Mouse (Mus musculus): Measurements from ENCODE around the gene Kras. TPM values are rescaled to one million over a fixed set of nuclear protein-coding genes. Genes with fewer than 3 reads are reported as not detected.
A peak's percentile ranks its signal among the peaks of the same experiment; 100 is the strongest.

Gene Kras
- 83.4 and 90.0 TPM in 2 replicates for polyA plus RNA-seq (2015; fragmentation: Nextera tagmentation; extraction: Ambion mirVana)

- Histone ChIP-seq H3K4me2 (peak within 1 kb of the TSS; percentile 79), H3K27me3 (no peaks in the 10 kb centered on the region), H3K4me1 (replicated peaks) (peaks cover 26% of the 10 kb centered on the region), H3K4me3 (peak within 1 kb of the TSS; percentile 89), H3K36me3 (peaks cover 3% of the 10 kb centered on the region; the same call in 1 of the 2 replicates), H3K9me3 (no peaks in the 10 kb centered on the region), H3K9ac (peak within 1 kb of the TSS; percentile 95), H3K27ac (peak within 1 kb of the TSS; percentile 94)
- peak; percentile 94 for ATAC-seq (ENCODE audit: low FRiP score)
- under 1% methylated on average over 66 of the region's 83 CpGs for WGBS
Observed at GRCm38 (mm10) chr6:145250185-145250791, at the start of gene Kras. Gene Kras, minus strand, starts transcription at chr6:145250239.

DNA sequence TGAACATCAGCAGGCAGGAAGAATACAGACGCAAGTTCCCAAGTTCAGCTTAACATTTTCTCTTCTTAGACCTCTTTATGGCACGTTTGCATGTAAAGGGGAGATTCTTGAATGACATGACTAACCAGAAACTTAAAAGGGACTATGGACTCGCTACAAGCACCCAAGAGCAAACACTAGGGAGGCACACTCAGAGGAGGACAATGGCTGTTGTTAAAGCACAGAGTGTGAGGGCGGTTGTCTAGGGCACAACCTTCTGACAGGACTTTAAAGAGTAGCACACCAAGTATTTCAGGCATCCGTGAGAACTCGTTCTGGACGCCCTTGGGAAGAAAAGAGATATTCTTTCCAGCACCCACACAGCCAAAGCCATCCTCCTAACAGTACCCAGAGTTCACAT, 47.6 kb upstream of the Kras start:
- Histone ChIP-seq H3K4me1 (replicated peaks) (no peaks in the 10 kb centered on the region; the same call in 1 of the 2 replicates), H3K9me3 (no peaks in the 10 kb centered on the region), H3K4me2 (no peak overlapping the region), H3K4me3 (no peak overlapping the region), H3K9ac (no peak overlapping the region), H3K27ac (no peak overlapping the region), H3K27me3 (no peaks in the 10 kb centered on the region), H3K36me3 (no peaks in the 10 kb centered on the region)
- ATAC-seq (ENCODE audit: low FRiP score), result no peak
- 59% methylated on average over 7 of the region's 7 CpGs for WGBS

DNA sequence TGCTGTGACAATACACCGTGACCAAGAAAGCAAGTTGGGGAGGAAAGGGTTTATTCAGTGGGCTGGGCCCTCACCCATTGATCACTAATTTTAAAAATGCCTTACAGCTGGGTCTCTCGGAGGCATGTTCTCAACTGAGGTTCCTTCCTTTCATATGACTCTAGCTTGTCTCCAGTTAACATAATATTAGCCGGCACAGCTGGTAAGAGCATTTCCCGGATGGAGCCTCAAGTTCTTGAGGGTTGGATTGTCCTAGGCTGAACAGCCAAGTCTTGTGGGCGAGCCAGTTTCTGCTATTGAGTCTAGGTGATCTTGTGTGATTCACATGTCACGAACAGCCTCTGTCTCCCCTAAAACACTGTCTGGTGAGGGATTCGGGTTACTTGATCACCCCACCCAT, 46.9 kb upstream of the Kras start:
- Histone ChIP-seq H3K36me3 (no peaks in the 10 kb centered on the region), H3K4me3 (no peak overlapping the region), H3K27ac (no peak overlapping the region), H3K4me1 (replicated peaks) (no peaks in the 10 kb centered on the region; the same call in 1 of the 2 replicates), H3K9me3 (no peaks in the 10 kb centered on the region), H3K9ac (no peak overlapping the region), H3K4me2 (no peak overlapping the region), H3K27me3 (no peaks in the 10 kb centered on the region)
- ATAC-seq (ENCODE audit: low FRiP score), result no peak
- WGBS, result 86% methylated on average over 7 of the region's 7 CpGs

GRCm38 (mm10) chr6:145295171-145295570, 45.1 kb upstream of the Kras start:
- Histone ChIP-seq H3K9me3 (no peaks in the 10 kb centered on the region), H3K9ac (no peak overlapping the region), H3K4me2 (no peak overlapping the region), H3K4me3 (no peak overlapping the region), H3K36me3 (no peaks in the 10 kb centered on the region), H3K27me3 (no peaks in the 10 kb centered on the region), H3K4me1 (replicated peaks) (no peaks in the 10 kb centered on the region), H3K27ac (no peak overlapping the region)
- ATAC-seq (ENCODE audit: low FRiP score), result no peak
- 81% methylated on average over 11 of the region's 11 CpGs for WGBS

- Histone ChIP-seq H3K4me2 (no peak overlapping the region), H3K4me1 (replicated peaks) (no peaks in the 10 kb centered on the region), H3K27me3 (no peaks in the 10 kb centered on the region), H3K36me3 (no peaks in the 10 kb centered on the region), H3K9me3 (no peaks in the 10 kb centered on the region), H3K9ac (no peak overlapping the region), H3K27ac (no peak overlapping the region), H3K4me3 (no peak overlapping the region)
- 90% methylated on average over 6 of the region's 6 CpGs for WGBS
- ATAC-seq (ENCODE audit: low FRiP score), result no peak
Observed at GRCm38 (mm10) chr6:145293156-145293555, 43.1 kb upstream of the Kras start.

DNA sequence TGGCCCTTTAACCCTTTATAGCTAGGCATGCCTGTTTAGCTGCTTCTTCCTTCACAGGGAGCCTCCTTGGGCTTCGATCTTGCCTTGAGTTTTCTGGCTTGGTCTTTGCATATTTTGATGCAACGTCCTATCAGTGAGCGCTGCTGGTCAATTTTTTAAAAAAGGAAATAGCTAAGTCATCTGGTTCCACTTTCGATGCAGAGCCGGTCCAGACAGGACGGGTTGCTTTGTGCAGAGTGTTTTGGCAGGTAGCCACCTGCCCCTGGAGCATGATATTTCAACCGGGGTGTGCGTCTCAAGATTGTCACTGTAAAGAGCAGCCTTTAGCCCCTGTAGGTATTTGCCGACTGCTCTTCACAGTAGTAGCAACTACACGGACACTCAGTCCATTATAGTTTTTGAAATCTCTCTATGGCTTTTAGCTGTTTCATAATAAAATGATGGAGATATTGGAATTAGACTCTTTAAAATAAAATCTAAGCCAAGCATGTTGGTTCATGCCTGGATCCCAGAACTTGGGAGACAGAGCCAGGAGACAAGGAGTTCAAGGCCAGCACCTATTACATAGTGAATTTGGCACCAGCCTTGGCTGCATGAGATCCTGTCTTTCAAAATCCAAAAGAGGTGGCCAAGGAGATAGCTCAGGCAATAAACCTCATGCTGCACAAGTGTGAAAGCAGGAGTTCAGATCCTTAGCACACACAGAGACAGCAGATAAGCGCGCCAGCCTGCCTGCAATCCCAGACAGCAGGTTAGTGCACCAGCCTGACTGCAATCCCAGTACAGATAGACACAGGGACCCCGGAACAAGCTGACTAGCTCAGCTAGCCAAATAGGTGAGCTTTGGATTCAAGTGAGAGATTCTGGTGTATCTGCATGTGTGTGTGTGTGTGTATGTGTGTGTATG, 41.6 kb upstream of the Kras start:
- no peak overlapping the region for H3K4me2 ChIP-seq
- no peaks in the 10 kb centered on the region for H3K9me3 ChIP-seq
- no peaks in the 10 kb centered on the region for H3K4me1 ChIP-seq (replicated peaks)
- no peak overlapping the region for H3K27ac ChIP-seq
- H3K4me3 ChIP-seq, result no peak overlapping the region
- WGBS, result 85% methylated on average over 13 of the region's 13 CpGs
- no peak for ATAC-seq (ENCODE audit: low FRiP score)
- no peaks in the 10 kb centered on the region for H3K36me3 ChIP-seq
- no peaks in the 10 kb centered on the region for H3K27me3 ChIP-seq
- no peak overlapping the region for H3K9ac ChIP-seq

DNA sequence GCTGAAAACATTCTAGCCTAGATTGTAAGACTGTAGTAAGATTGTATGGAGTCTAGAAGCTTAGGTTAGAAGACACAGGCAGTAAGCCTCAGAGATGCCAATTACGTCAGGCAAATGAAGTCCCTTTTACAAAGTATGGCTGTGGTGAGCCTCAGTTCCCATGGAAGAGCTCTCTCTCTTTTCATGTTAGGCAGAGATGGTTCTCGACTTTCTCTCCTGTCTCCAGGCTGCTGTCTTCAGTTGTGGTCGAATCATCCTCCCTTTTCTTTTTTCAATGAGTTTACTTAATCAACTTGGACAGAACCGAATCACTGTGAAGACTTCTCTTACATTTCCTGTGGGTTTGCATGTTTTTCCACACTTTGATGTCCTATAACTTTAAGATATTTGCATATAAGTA, 35.6 kb upstream of the Kras start:
- no peaks in the 10 kb centered on the region for H3K4me1 ChIP-seq (replicated peaks)
- H3K9ac ChIP-seq, result no peak overlapping the region
- H3K4me3 ChIP-seq, result no peak overlapping the region
- WGBS, result 88% methylated on average over 4 of the region's 4 CpGs
- no peaks in the 10 kb centered on the region for H3K27me3 ChIP-seq
- H3K9me3 ChIP-seq, result no peaks in the 10 kb centered on the region
- H3K4me2 ChIP-seq, result no peak overlapping the region
- H3K27ac ChIP-seq, result no peak overlapping the region
- ATAC-seq (ENCODE audit: low FRiP score), result no peak
- no peaks in the 10 kb centered on the region for H3K36me3 ChIP-seq

DNA sequence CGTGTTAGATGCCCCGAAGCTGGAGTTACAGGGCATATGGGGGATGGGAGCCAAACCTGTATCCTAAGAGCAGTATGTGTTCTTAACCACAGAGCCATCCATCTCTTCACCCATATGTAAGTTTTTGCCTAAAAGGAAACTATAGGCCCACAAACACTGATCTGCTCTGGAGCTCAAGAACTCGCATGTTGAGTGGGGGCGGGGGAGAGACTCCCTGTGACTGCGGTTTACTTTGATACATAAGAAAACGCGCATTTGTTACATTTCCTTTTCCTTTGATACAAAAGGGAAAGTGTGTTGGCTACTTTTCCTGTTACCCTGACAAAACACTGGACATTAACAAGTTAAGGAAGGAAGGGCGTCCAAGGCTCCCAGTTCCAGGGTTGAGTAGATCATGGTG, 34.2 kb upstream of the Kras start:
- Histone ChIP-seq H3K27ac (no peak overlapping the region), H3K4me2 (no peak overlapping the region), H3K9ac (no peak overlapping the region), H3K9me3 (no peaks in the 10 kb centered on the region), H3K27me3 (no peaks in the 10 kb centered on the region), H3K4me1 (replicated peaks) (no peaks in the 10 kb centered on the region), H3K4me3 (no peak overlapping the region), H3K36me3 (no peaks in the 10 kb centered on the region)
- WGBS, result 89% methylated on average over 8 of the region's 8 CpGs
- ATAC-seq (ENCODE audit: low FRiP score), result no peak

DNA sequence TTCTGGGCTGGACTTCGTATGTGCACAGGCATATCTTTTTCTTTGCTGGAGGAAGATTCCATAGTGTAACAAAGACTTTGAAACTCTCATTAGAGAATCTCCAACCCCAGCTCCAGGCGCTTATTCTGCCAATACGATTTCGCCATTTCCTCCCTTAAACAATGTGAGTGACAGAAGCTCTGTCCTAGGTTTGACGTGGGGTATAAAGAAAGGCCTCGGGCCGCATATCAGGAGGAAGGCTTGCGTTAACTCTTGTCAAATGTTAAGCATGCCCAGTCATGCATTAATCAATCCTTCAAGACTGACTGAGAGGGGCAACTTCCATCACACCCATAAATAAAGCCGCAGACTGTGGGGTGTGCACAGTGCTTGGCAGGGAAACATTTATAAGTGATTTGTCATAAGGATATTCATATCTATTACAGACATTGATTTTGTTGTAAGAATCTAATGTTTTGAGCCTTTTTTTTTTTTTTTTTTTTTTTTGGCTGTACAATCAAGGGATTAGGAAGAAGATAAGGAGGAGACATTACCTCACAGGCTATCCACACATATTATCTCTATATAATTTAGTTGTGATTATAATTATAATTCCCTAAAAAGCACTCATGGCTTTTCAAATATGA, 27.2 kb upstream of the Kras start:
- 0 out of 2 replicates have a peak, but pooled peaks cover 7% of the 10 kb centered on the region for H3K27me3 ChIP-seq
- H3K4me3 ChIP-seq, result no peak overlapping the region
- no peak overlapping the region for H3K9ac ChIP-seq
- H3K27ac ChIP-seq, result no peak overlapping the region
- no peak overlapping the region for H3K4me2 ChIP-seq
- no peaks in the 10 kb centered on the region for H3K36me3 ChIP-seq
- H3K4me1 ChIP-seq (replicated peaks), result peaks cover 7% of the 10 kb centered on the region
- H3K9me3 ChIP-seq, result no peaks in the 10 kb centered on the region
- no peak for ATAC-seq (ENCODE audit: low FRiP score)
- WGBS, result 64% methylated on average over 9 of the region's 9 CpGs

DNA sequence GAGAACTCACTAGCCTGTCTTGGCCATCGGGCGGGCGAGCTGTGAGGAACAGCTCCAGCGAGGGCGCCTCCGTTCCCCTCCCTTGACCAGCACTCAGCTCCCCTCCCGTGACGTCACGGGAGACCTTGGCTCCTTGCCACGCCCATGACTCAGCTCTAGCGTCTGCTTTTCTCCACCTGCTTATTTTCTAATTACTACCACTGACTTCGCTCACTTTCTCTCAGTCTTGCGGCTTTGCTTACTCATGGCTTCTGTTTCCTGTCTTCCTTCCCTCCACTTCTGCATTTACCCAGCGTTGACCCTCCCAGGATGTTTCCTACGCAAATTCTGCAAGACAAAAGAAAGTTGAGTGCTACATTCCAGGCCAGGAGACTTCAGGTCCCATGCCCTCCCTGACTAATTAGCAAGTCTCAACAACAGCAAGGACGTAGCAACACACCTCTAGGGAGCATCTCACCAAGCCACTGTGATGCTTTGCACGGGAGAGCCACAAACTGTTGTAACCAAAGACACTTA, 26.3 kb upstream of the Kras start:
- H3K36me3 ChIP-seq, result no peaks in the 10 kb centered on the region
- H3K9me3 ChIP-seq, result no peaks in the 10 kb centered on the region
- peak overlapping the region; percentile 43 for H3K4me2 ChIP-seq
- H3K9ac ChIP-seq, result no peak overlapping the region
- no peak overlapping the region for H3K27ac ChIP-seq
- 0 out of 2 replicates have a peak overlapping the region, but pooled peaks have one; percentile 6 for H3K4me3 ChIP-seq
- ATAC-seq (ENCODE audit: low FRiP score), result no peak
- 2% methylated on average over 17 of the region's 17 CpGs for WGBS
- H3K27me3 ChIP-seq, result 0 out of 2 replicates have a peak, but pooled peaks cover 7% of the 10 kb centered on the region
- H3K4me1 ChIP-seq (replicated peaks), result peaks cover 7% of the 10 kb centered on the region

- H3K36me3 ChIP-seq, result no peaks in the 10 kb centered on the region
- 56% methylated on average over 6 of the region's 6 CpGs for WGBS
- H3K4me3 ChIP-seq, result 0 out of 2 replicates have a peak overlapping the region, but pooled peaks have one; percentile 6
- H3K27ac ChIP-seq, result no peak overlapping the region
- H3K9me3 ChIP-seq, result no peaks in the 10 kb centered on the region
- no peak for ATAC-seq (ENCODE audit: low FRiP score)
- H3K4me1 ChIP-seq (replicated peaks), result peaks cover 7% of the 10 kb centered on the region
- H3K27me3 ChIP-seq, result 0 out of 2 replicates have a peak, but pooled peaks cover 7% of the 10 kb centered on the region
- no peak overlapping the region for H3K9ac ChIP-seq
- H3K4me2 ChIP-seq, result peak overlapping the region; percentile 43
Observed at GRCm38 (mm10) chr6:145275586-145276219, 25.7 kb upstream of the Kras start.
